Mouse (Mus musculus) kidney, postnatal 14 days (tissue): Measurements from ENCODE around the gene Hebp2.

Experiments used
- DNase-seq: peaks from one replicate; pipeline ENCODE4 v3.0.0; 2022; ENCODE audit warnings: mixed read lengths

The Hebp2 gene

GRCm38 (mm10) chr10:18508586-18508985, 37.3 kb downstream of the Hebp2 start:
- no peak for DNase-seq

GRCm38 (mm10) chr10:18507869-18508473, 37.9 kb downstream of the Hebp2 start:
- DNase-seq, result no peak

- DNase-seq, result peak; percentile 30
Measured at GRCm38 (mm10) chr10:18506501-18506946, 39.4 kb downstream of the Hebp2 start.

- no peak for DNase-seq
Measured at GRCm38 (mm10) chr10:18505690-18506089, 40.2 kb downstream of the Hebp2 start.

GRCm38 (mm10) chr10:18501997-18502396, 43.9 kb downstream of the Hebp2 start:
- DNase-seq, result no peak

- DNase-seq, result no peak
Measured at GRCm38 (mm10) chr10:18497066-18497465, 48.8 kb downstream of the Hebp2 start.

GRCm38 (mm10) chr10:18494249-18494648, 51.6 kb downstream of the Hebp2 start:
- DNase-seq, result no peak

- no peak for DNase-seq
Measured at GRCm38 (mm10) chr10:18493010-18493894, 52.6 kb downstream of the Hebp2 start.

GRCm38 (mm10) chr10:18491952-18492351, 53.9 kb downstream of the Hebp2 start:
- no peak for DNase-seq

GRCm38 (mm10) chr10:18489936-18490335, 55.9 kb downstream of the Hebp2 start:
- DNase-seq, result no peak
